Mouse (Mus musculus) common myeloid progenitor, adult 5-6 weeks (primary cell): ENCODE measurements around the gene Alb. TPM values are rescaled to one million over a fixed set of nuclear protein-coding genes. Genes with fewer than 3 reads are reported as not detected.
A peak's percentile ranks its signal among the peaks of the same experiment; 100 is the strongest.

ENCODE experiments used
- ATAC-seq: replicated peaks from 2 replicates; pipeline ENCODE4 v1.8.0; 2016; ENCODE audit warnings: low read depth, mild to moderate bottlenecking, moderate TSS enrichment, inconsistent platforms; ENCODE audit not compliant: poor library complexity, severe bottlenecking
- total RNA-seq: library from RNA; stranded (forward); fragments of 200-1000, 187-1606 nt; gene quantifications from 2 replicates; pipeline ENCODE4 v1.2.3, GENCODE M21; 2017

The Alb gene
- not detected in 2 replicates for total RNA-seq

DNA sequence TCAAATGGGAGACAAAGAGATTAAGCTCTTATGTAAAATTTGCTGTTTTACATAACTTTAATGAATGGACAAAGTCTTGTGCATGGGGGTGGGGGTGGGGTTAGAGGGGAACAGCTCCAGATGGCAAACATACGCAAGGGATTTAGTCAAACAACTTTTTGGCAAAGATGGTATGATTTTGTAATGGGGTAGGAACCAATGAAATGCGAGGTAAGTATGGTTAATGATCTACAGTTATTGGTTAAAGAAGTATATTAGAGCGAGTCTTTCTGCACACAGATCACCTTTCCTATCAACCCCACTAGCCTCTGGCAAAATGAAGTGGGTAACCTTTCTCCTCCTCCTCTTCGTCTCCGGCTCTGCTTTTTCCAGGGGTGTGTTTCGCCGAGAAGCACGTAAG lies at the start of gene Alb:
TSS of gene Alb (plus strand) at position 279 of the 400 bp plus-strand sequence.
- ATAC-seq, result no peak

GRCm38 (mm10) chr5:90414142-90414924 lies 46.4 kb upstream of the Alb start:
- peak; percentile 36; the same call in 1 of the 2 replicates for ATAC-seq

DNA sequence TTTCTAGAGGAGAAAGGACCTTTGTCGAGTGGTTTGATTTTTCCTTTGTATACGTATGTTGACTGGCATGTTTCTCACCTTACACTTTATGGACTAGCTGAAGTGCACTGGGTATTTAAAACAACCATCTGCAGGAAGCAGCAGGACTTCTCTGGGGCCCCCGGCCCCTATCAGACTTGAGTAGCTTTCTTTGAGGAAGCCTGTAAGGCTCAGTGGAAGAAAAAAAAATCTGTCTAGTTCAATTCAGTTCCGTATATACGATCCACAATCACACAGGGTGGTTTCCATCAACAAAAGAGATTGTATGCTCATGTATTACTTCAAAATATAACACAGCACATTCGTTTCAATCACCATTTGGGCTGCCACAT lies 45.8 kb upstream of the Alb start:
- ATAC-seq, result peak; percentile 39; the same call in 1 of the 2 replicates

- no peak for ATAC-seq
Observed at GRCm38 (mm10) chr5:90424625-90425024, 36.1 kb upstream of the Alb start.

DNA sequence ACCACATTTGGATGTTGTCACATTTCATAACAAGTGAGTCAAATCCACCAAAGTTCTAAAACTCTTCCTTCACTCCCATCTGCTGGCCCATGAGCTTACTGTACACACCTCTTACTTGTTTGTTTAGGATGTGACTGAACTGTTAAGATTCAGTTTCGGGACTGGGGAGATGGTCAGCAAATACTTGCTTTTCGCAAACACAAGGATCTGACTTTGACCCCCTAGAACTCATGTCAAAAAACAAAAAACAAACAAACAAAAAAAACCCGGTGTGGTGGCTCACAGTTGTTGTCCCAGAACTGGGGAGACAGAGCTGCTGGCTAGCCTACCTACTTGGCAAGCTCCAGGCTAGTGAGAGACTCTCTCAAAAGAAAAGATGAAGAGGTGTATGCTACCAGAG lies 35.5 kb upstream of the Alb start:
- ATAC-seq, result no peak

DNA sequence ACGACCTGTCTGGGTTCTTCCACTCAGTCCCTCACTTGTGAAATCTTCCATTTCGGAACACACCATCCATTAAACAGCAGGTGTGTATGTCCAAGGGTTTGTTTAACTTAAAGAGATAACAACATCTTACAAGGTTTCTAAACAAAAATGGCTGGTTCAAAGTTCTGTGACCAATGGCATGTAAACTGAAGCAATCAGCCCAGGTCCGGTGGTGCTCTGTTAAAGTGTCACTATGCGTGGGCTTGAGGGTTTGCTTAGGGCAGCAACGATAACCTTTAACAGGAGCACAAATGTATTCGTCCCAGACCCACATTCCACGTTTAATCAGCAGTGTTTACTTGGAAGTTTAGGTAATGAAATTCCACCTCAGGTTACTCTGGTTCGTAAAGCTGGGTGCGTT lies 29.6 kb upstream of the Alb start:
- no peak for ATAC-seq

DNA sequence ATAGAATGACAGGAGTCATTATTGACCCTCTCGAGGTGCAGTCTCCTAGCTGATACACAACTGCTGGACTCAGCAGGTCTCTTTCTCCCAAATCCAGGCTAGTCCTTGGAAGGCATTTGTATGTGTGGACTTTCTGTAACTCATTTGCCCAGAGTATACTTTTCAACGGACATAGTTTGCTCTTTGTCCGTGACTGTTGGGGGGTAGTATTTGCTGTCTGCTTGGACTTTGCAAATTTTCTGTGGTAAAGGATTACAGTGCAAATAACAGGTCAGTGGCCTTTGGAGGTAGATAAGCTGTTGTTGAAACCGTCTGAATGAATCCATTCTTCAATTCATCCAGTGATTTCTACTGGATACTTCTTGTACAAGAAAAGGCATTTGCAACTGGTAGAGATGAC lies 21.5 kb upstream of the Alb start:
- ATAC-seq, result no peak

GRCm38 (mm10) chr5:90447577-90447976 lies 13.1 kb upstream of the Alb start:
- no peak for ATAC-seq

- no peak for ATAC-seq
Observed at GRCm38 (mm10) chr5:90449961-90450360, 10.7 kb upstream of the Alb start.

- ATAC-seq, result 0 out of 2 replicates have a peak, but pooled peaks have one; percentile 32
Observed at GRCm38 (mm10) chr5:90452711-90453110, 8.0 kb upstream of the Alb start.

GRCm38 (mm10) chr5:90457241-90457640 lies 3.5 kb upstream of the Alb start:
- ATAC-seq, result no peak

- no peak for ATAC-seq
Observed at GRCm38 (mm10) chr5:90458727-90459126, 2.0 kb upstream of the Alb start.

GRCm38 (mm10) chr5:90466806-90467205 lies 6.1 kb downstream of the Alb start:
- no peak for ATAC-seq

DNA sequence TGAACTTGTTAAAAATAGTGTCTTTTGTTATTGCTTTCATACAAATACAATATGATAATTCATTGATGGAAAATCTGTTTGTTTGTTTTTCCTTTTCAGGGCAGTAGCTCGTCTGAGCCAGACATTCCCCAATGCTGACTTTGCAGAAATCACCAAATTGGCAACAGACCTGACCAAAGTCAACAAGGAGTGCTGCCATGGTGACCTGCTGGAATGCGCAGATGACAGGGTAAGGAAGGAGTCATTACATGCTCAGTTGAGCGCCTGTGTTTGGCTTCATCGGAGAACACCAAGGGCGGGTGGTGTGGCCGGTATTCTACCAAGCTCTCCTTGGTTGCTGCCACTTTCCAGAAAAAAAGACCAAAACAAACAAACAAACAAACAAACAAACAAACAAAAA lies 6.5 kb downstream of the Alb start:
- no peak for ATAC-seq

- no peak for ATAC-seq
Observed at GRCm38 (mm10) chr5:90470836-90471235, 10.1 kb downstream of the Alb start.

GRCm38 (mm10) chr5:90473902-90474301 lies 13.2 kb downstream of the Alb start:
- no peak for ATAC-seq

GRCm38 (mm10) chr5:90474369-90474768 lies 13.7 kb downstream of the Alb start:
- ATAC-seq, result no peak

DNA sequence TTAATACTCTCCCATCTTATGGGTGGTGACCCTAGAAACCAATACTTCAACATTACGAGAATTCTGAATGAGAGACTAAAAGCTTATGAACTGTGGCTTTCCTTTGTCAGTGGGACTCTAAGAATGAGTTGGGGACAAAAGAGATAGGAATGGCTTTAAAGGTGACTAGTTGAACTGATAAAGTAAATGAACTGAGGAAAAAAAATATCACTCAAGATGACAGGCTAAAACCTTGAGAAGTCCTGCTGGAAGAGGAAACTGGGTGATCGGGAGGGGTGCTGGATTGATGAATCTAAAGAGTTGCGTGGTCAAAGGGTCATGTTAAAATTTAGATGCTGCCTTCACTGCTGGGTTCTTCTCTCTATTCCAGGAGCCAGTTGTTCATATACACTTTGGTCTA lies 16.0 kb downstream of the Alb start:
- no peak for ATAC-seq

DNA sequence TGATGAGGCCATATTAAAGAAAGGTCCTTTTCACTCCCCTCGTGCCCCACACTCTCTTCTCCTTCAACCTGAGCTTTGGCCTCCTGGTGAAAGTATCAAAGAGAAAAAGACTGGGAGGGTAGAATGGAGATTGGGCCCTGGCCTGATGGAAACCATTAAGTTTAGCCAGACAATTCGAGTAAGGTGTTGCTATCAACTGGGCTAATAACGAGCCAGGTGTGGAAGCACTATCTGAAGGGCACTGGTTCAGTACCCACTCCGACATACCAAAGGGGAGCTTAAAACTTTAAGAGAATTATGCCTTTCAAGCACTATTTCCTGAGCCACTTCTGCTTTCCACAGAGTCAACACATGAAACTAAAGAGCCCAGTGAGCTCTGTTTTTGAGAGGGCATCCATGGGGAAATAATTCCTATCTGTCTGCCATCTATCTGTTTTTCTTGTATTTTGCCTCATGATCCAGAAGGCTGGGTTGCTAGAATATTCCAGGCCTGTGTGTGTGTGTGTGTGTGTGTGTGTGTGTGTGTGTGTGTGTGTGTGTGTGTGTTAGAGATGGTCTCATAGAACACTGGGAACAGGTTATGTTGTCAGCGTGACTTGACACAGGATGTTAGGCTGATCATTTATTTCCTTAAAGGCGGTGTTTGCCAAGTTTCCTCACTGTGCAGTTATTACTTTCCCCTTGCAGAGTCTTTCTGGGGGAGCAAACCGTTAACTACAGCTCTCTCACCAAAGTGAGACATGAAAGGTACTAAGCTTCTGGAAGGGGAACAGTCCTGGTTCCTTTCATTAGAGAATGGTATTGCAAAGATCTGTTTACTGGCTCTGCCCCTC lies 16.8 kb downstream of the Alb start:
- ATAC-seq, result peak; percentile 54; the same call in 1 of the 2 replicates

DNA sequence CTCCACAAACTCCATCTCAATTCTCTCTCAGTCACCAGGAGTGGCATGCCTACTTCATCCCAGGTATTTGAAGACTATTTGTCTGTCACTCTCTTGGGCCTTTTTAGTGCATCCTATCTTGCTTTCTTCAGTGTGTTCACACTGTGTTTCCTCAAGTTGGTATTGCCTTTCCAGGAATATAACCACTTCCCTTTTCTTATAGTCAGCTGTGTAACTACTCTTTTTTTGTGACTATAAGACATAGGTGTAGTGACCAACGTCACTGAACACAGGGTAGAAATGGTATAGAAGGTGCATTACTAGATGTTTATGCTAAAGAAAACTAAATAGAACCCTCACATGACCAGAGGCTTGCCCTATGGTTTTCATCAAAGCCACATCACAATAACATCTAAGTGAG lies 18.2 kb downstream of the Alb start:
- 0 out of 2 replicates have a peak, but pooled peaks have one; percentile 39 for ATAC-seq

DNA sequence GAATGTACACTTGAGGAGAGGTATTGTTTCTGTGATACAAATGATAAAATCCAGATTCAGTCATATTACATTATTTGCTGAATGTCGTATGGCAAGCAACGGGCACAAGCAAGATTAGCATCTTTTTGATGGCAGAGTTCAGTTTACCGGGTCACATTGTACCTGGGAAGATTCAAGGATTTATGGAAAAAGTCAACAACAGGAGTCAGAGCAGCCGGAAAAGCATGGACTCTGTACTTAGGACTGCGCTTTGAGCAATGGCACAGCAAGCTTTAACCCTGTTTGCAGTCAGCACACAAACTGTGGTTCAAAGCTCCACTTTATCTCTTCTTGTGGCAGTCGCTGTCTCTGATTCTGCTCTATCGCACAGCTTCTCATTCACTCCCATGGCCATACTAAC lies 24.9 kb downstream of the Alb start:
- ATAC-seq, result no peak
